Mouse (Mus musculus) gastrocnemius, postnatal 36 days (tissue): ENCODE results near the gene Insm1. TPM values are rescaled to one million over a fixed set of nuclear protein-coding genes. Genes with fewer than 3 reads are reported as not detected.

Experiments used
- DNase-seq, 2 experiments: peaks; one replicate each; pipeline ENCODE4 v3.0.0; 2022
- intact Hi-C: fragments of 180-260 bp; cut with DNase I; formaldehyde crosslinking; loops from one replicate; pipeline ENCODE4 v1.15.1; 2025
- long read RNA-seq, 2 experiments: library from polyadenylated mRNA; stranded (forward); transcript quantifications; one replicate each; pipeline ENCODE4 v2.0.0; 2021
- total RNA-seq, 2 experiments: library from RNA; stranded (reverse); gene quantifications; 2 replicates each; pipeline ENCODE4 v1.2.3; 2021

The Insm1 gene
- total RNA-seq = not detected
- long read RNA-seq, experiment 1 = 0 reads
- long read RNA-seq, experiment 2 = 0 reads

GRCm38 (mm10) chr2:146221076-146221928 is at the start of gene Insm1:
Insm1 (plus strand) TSS chr2:146221921.
- intact Hi-C loops = no loop called here
- DNase-seq = no peak

DNA sequence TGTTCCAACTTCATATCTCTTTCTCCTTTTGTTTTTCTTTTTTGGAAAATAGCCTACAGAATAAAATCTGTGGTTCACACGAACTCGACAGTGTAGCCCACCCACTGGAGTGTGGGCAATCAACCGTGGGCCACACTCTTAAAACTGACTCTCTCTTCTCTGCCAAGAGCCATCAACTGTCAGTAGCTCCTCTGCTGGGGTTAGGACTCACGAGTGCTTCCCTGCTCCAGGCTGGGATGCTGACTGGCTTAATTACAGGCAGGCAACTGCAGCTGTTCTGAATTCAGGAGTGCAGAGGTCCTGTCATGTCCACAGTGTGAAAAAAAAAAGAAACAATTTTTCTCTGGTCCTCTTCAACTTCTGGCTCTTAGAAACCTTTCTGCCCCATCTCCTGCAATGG is 49.6 kb upstream of the Insm1 start:
- no peak for DNase-seq
- intact Hi-C loops = no loop called here

GRCm38 (mm10) chr2:146174173-146174572 is 47.5 kb upstream of the Insm1 start:
- intact Hi-C loops = no loop called here
- no peak for DNase-seq

GRCm38 (mm10) chr2:146178718-146179117 is 43.0 kb upstream of the Insm1 start:
- DNase-seq = no peak
- intact Hi-C loops = no loop called here

DNA sequence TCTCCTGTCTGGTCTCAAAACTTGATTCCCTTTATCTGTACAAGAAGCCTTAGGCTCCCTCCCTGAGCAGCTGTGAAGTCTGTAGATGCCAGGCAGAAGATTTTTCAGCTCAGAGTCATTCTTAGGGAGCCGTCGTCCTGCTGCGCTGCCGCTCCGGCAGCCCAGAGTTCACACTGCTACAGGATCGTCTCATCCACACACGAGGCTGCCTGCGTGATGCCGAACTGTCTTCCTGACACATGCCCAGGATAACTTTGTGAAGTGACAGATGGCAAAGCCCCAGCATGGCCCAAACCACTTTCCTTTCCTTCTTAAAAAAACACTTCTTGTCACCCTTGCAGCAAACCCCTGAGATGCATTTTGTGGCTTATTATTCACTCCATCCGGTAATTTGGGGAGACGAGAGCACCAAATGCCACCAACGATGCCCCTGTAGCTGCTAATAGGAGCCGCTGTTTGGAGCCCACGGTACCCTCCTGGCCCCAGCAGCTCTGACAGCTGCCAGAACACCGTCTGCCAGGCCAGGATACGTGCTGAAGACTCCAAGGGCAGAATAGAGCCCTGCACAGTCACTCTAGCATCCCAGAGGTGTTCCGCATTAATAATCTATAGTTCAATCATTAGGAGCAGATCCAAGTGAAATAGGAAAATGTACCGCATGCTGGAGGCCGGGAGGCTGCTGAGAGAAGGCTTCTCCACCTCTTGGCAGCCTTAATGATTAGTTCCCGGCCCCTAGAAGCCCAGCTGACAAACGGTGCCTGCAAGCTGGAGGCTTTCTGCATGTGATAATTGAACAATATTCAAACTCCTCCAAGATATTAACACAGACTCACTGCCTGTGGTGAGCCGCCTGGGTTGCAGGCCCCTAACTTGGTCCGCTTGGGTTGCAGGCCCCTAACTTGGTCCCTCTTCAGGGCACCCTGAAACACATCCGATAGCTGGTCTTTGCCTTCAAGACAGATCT is 37.6 kb upstream of the Insm1 start:
- intact Hi-C loops = no loop called here
- no peak for DNase-seq

- intact Hi-C loops = no loop called here
- no peak for DNase-seq
Measured at GRCm38 (mm10) chr2:146196126-146196525, 25.6 kb upstream of the Insm1 start.

DNA sequence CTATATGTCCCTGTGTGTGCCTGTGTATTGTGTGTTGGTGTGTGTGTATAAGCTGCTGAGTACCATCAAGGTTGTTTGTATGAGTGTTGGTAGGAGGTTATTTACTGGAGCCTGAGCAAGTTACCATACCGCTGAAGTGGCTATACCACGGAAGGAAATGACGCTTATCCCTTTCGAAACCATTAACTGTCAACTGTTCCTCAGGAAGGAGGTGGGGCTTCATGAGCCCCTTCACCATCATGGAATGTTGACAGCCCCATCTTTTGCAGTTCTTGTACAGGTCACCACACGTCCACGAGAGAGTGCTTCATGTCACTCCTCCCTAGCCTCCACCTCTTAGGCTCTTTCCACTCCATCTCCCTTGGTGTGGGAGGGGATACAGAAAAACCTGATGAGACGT is 23.8 kb upstream of the Insm1 start:
- intact Hi-C loops = no loop called here
- no peak for DNase-seq

GRCm38 (mm10) chr2:146210968-146211367 is 10.8 kb upstream of the Insm1 start:
- DNase-seq = no peak
- intact Hi-C loops = loop anchor here (10.0 kb wide), 2 partner anchors 204 to 256 kb away; no protein-coding TSS in a partner anchor

DNA sequence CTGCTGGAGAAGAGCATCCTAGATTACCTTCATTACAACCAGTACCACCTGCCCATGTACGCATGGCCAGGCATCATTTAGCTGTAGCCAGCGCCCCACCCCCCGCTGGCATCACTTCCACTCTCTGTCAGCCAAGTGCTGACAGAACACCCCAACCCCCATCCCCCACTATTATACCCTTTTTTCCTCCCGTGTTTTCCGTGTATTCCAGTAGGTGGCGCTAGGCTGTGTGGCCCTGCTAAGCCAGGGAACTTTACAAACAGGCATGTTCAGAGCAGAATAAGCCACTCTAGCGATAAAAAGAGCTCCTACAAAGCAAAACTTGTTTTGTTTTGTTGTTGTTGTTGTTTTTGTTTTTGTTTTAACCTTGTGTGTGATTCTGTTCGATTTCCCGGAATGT is 7.0 kb upstream of the Insm1 start:
- intact Hi-C loops = loop anchor here (10.0 kb wide), 2 partner anchors 200 to 260 kb away; no protein-coding TSS in a partner anchor
- DNase-seq = no peak

GRCm38 (mm10) chr2:146216111-146217064 is 5.3 kb upstream of the Insm1 start:
- intact Hi-C loops = loop anchor here (10.0 kb wide), 2 partner anchors 198 to 262 kb away; no protein-coding TSS in a partner anchor

GRCm38 (mm10) chr2:146217227-146217980 is 4.3 kb upstream of the Insm1 start:
- intact Hi-C loops = loop anchor here (10.0 kb wide), 2 partner anchors 197 to 263 kb away; no protein-coding TSS in a partner anchor
- DNase-seq = no peak

More at GRCm38 (mm10) chr2:146216111-146217064, 5.3 kb upstream of the Insm1 start:
- no peak for DNase-seq

DNA sequence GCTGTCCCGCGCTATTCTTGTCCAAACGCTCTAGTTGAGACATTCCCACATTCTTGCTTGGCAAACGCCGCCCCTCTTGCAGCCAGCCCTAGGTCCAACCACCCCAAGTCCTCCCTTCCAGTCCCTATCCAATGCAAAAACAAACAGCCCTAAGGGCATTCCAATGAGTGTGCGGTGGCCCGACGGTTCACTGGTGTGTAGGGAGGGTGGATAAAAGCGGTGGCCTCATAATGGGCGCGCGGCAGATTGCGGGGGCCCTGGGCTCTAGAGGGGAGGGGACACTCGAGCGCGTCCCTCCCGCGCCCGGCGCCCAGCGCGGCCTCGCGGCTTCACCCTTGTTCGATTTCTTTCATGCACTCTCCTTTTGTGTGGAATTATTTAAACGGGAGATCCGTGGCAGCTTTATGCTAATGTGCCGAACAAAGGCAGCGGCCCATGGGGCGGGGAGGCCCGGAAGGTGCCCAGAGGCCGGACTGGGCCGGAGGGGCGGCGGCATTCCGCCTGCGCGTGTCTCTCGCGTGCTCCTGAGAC is 3.5 kb upstream of the Insm1 start:
- intact Hi-C loops = loop anchor here (10.0 kb wide), 2 partner anchors 197 to 263 kb away; no protein-coding TSS in a partner anchor
- DNase-seq = no peak

- intact Hi-C loops = loop anchor here (10.0 kb wide), 2 partner anchors 196 to 264 kb away; no protein-coding TSS in a partner anchor
- no peak for DNase-seq
Measured at GRCm38 (mm10) chr2:146218881-146219535, 2.7 kb upstream of the Insm1 start.

DNA sequence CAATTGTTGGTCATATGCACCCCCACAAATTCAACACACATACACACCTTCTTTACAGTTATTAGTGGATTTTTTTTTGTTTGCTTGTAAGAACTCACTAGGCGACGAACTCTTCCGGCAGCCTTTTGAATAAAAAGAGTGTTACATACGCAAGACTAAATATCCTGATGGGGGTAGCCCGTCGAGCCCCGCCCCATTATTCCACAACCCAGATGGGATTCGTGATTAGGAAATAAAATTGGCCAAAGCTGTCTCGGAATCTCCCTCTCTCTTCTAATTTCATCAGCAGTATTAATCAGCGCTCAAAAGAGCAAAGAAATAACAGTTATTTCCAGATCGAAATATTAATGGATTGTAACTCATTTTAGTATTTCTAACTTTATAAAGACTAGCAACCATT is 1.9 kb upstream of the Insm1 start:
- no peak for DNase-seq
- intact Hi-C loops = loop anchor here (10.0 kb wide), 2 partner anchors 195 to 265 kb away; no protein-coding TSS in a partner anchor

GRCm38 (mm10) chr2:146220591-146221075 is 1.1 kb upstream of the Insm1 start:
- DNase-seq = no peak
- intact Hi-C loops = no loop called here

DNA sequence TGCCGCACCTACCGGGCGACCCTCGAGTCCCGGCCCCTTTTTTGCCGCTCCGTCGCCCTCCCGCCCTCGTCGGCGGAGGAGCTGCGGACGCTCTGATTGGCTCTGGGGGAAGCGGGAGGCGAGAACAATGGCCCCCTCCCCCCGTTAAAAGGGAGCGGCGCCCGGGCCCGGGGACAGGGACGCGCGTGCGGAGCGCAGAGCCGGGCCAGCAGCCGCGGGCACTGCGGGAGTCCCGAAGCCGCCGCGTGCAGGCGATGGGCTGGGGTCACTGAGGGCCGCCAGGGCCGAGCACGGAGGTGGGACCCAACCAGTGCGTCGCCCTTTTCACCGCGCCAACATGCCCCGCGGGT is 183 bp downstream of the Insm1 start:
- no peak for DNase-seq
- intact Hi-C loops = no loop called here

DNA sequence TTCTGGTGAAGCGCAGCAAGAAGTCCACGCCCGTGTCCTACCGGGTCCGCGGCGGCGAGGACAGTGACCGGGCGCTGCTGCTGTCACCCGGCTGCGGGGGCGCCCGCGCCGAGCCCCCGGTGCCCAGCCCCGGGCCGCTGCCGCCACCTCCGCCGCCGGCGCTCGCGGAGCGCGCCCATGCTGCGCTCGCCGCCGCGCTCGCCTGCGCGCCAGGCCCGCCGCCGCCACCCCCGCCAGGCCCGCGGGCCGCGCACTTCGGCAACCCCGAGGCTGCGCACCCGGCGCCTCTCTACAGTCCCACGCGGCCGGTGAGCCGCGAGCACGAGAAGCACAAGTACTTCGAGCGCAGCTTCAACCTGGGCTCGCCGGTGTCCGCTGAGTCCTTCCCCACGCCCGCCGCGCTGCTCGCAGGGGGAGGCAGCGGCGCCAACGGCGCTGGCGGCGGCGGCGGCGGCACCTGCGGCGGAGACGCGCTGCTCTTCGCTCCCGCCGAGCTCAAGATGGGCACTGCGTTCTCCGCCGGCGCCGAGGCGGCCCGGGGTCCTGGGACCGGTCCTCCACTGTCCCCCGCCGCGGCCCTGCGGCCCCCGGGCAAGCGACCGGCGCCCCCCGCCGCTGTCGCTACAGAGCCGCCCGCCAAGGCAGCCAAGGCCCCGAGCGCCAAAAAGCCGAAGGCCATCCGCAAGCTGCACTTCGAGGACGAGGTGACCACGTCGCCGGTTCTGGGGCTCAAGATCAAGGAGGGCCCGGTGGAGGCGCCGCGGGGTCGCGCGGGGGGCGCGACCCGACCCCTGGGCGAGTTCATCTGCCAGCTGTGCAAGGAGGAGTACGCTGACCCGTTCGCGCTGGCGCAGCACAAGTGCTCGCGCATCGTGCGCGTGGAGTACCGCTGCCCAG is 806 bp downstream of the Insm1 start:
- DNase-seq = no peak
- intact Hi-C loops = no loop called here
